21 mouse cellular contexts compared by ENCODE assay signal in genomic region chr19:7044706-7045105, GRCm38 (mm10). TPM values are rescaled to one million over a fixed set of nuclear protein-coding genes. Genes with fewer than 3 reads are reported as not detected.
DNase-seq lines count a peak whose midpoint lies in the region; ATAC-seq and TF ChIP-seq lines count a peak whose summit lies in the region.
"Had no signal": no experiment of that assay in that cellular context is flagged by ENCODE, and none has a peak within 500 bp of the region (broad histone marks: within the 10 kb centered on the region; RNA-seq: fewer than 3 reads in every experiment).

No protein-coding gene starts in this region.

- H3K4me1 ChIP-seq in embryonic fibroblast, embryonic 13.5 days (ENCODE audit: control insufficient read depth, insufficient read depth, low read length), result peaks cover 15% of the 10 kb centered on the region
- H3K4me1 ChIP-seq in heart, embryonic 16.5 days (ENCODE audit: control insufficient read depth, insufficient read depth, low read length), result peaks cover 13% of the 10 kb centered on the region
- no peaks in the 10 kb centered on the region for H3K4me1 ChIP-seq in midbrain, embryonic 14.5 days (ENCODE audit: control insufficient read depth, insufficient read depth, low read length)
- peaks cover 4% of the 10 kb centered on the region; the same call in 1 of the 2 replicates for H3K4me1 ChIP-seq in kidney, adult 2 months (ENCODE audit: control insufficient read depth, insufficient read depth, low read length)

- peak overlapping the region; percentile 32 for H3K9ac ChIP-seq in heart, embryonic 16.5 days (ENCODE audit: low read length)
- H3K9ac ChIP-seq in midbrain, embryonic 14.5 days (replicated peaks; ENCODE audit: low read length), result no peak overlapping the region
- H3K9ac ChIP-seq: forebrain, postnatal 0 days; hindbrain, embryonic 13.5 days had no signal

- peak overlapping the region; percentile 50 for H3K27ac ChIP-seq in embryonic fibroblast, embryonic 13.5 days (ENCODE audit: insufficient read depth, low read length)
- H3K27ac ChIP-seq in heart, embryonic 16.5 days (ENCODE audit: low read length), result peak overlapping the region; percentile 71
- no peak overlapping the region for H3K27ac ChIP-seq in midbrain, embryonic 14.5 days (replicated peaks; ENCODE audit: low read depth, low read length)
- no peak overlapping the region for H3K27ac ChIP-seq in kidney, adult 2 months (ENCODE audit: insufficient read depth, low read depth, low read length)
- H3K27ac ChIP-seq: forebrain, embryonic 10.5 days; hindbrain, embryonic 13.5 days; kidney, postnatal 0 days had no signal

- H3K9me3 ChIP-seq in heart, embryonic 16.5 days (replicated peaks; ENCODE audit: control insufficient read depth, low read length), result no peaks in the 10 kb centered on the region
- no peaks in the 10 kb centered on the region for H3K9me3 ChIP-seq in midbrain, embryonic 14.5 days (ENCODE audit: control insufficient read depth, low read length)
- H3K9me3 ChIP-seq: forebrain, embryonic 10.5 days; hindbrain, embryonic 13.5 days had no signal

- ATAC-seq in heart, embryonic 16.5 days (replicated peaks; ENCODE audit: extremely low read depth, insufficient read depth, low FRiP score), result no peak
- ATAC-seq in midbrain, embryonic 14.5 days (ENCODE audit: low FRiP score, low TSS enrichment), result no peak
- ATAC-seq in megakaryocyte progenitor cell, adult 5-6 weeks (replicated peaks; ENCODE audit: poor library complexity), result no peak
- ATAC-seq: forebrain, postnatal 0 days; inflammation-experienced regulatory T-cells, adult 6 months had no signal

- H3K36me3 ChIP-seq in heart, embryonic 16.5 days (ENCODE audit: control insufficient read depth, insufficient read depth), result no peaks in the 10 kb centered on the region
- H3K36me3 ChIP-seq in midbrain, embryonic 14.5 days (ENCODE audit: control insufficient read depth, insufficient read depth, low read length), result no peaks in the 10 kb centered on the region
- no peaks in the 10 kb centered on the region for H3K36me3 ChIP-seq in kidney, adult 2 months (ENCODE audit: control insufficient read depth, insufficient read depth, low read length)
- H3K36me3 ChIP-seq: forebrain, embryonic 10.5 days; hindbrain, embryonic 13.5 days had no signal

- peak; percentile 45 to 54 for DNase-seq in heart, adult 9 months (ENCODE audit: low spot score in 2 of 2)
- no peak for DNase-seq in heart, postnatal 14 days
- peak; percentile 41 for DNase-seq in NIH3T3 (ENCODE audit: low read depth)
- no peak for DNase-seq in midbrain, embryonic 14.5 days
- DNase-seq in kidney, adult 2 months, result no peak
- DNase-seq: adrenal gland, postnatal 14 days; cerebellum, adult 8-10 months; forebrain, postnatal 0 days; kidney, adult 18-20 months; left cerebral cortex, postnatal 4 days; lung, postnatal 4 days; right cerebral cortex, postnatal 25 days; thymus, postnatal 25 days had no signal

- intact Hi-C loops in heart, postnatal 14 days (cut with DNase I), result no loop called here

- no peak for TF ChIP-seq POLR2A in embryonic fibroblast, embryonic 13.5 days (IDR thresholded peaks at IDR 0.05; ENCODE audit: low read depth, low read length)
- TF ChIP-seq POLR2A in kidney, adult 2 months (IDR thresholded peaks at IDR 0.05; ENCODE audit: low read depth, low read length), result no peak

- no peak for TF ChIP-seq CTCF in embryonic fibroblast, embryonic 13.5 days (IDR thresholded peaks at IDR 0.05; ENCODE audit: borderline replicate concordance, insufficient read depth, low read length)
- no peak for TF ChIP-seq CTCF in kidney, adult 2 months (conservative IDR thresholded peaks at IDR 0.05; ENCODE audit: insufficient read depth, insufficient read length, low read depth, low read length)

- no peaks in the 10 kb centered on the region for H3K27me3 ChIP-seq in heart, embryonic 16.5 days (ENCODE audit: control insufficient read depth, insufficient read depth, low read length)
- no peaks in the 10 kb centered on the region for H3K27me3 ChIP-seq in midbrain, embryonic 14.5 days (ENCODE audit: control insufficient read depth, insufficient read depth, low read length)
- no peaks in the 10 kb centered on the region for H3K27me3 ChIP-seq in kidney, adult 2 months (replicated peaks; ENCODE audit: control insufficient read depth, insufficient read depth, low read length)
- H3K27me3 ChIP-seq: hindbrain, embryonic 13.5 days had no signal

- 20% methylated on average over 4 of the region's 4 CpGs for WGBS in heart, embryonic 16.5 days
- 47% methylated on average over 4 of the region's 4 CpGs for WGBS in midbrain, embryonic 14.5 days
- WGBS in kidney, adult 2 months, result 46% methylated on average over 4 of the region's 4 CpGs

- H3K4me2 ChIP-seq in heart, embryonic 16.5 days (ENCODE audit: low read depth, low read length), result no peak overlapping the region
- no peak overlapping the region for H3K4me2 ChIP-seq in midbrain, embryonic 14.5 days (ENCODE audit: low read length)
- H3K4me2 ChIP-seq: hindbrain, embryonic 13.5 days had no signal

- H3K4me3 ChIP-seq in embryonic fibroblast, embryonic 13.5 days (ENCODE audit: insufficient read depth, low read length), result no peak overlapping the region
- H3K4me3 ChIP-seq in heart, embryonic 16.5 days (ENCODE audit: low read length), result no peak overlapping the region
- H3K4me3 ChIP-seq in midbrain, embryonic 14.5 days (replicated peaks; ENCODE audit: low read depth, low read length), result no peak overlapping the region
- H3K4me3 ChIP-seq in kidney, adult 2 months (ENCODE audit: insufficient read depth, low read depth, low read length), result no peak overlapping the region
- H3K4me3 ChIP-seq: forebrain, embryonic 10.5 days; hindbrain, embryonic 13.5 days had no signal

RNA-seq across cellular contexts. Expression of gene Stip1, which starts 4.9 kb away (rescaled TPM):
- 100 to 1,000 TPM in 1 of 2 experiments, 10 to 100 TPM in 1; 84.1 to 107 TPM for total RNA-seq in heart, postnatal 14 days (2021)
- 192 and 195 TPM in 2 replicates for polyA plus RNA-seq in embryonic fibroblast, embryonic 13.5 days (2011; ENCODE audit: insufficient read length, low read depth, missing spikeins)
- polyA plus RNA-seq in heart, embryonic 16.5 days (2015; fragmentation: Nextera tagmentation; extraction: Ambion mirVana), result 195 and 202 TPM in 2 replicates
- 180 and 217 TPM in 2 replicates for polyA plus RNA-seq in midbrain, embryonic 14.5 days (2014; fragmentation: Nextera tagmentation; extraction: Ambion mirVana)
- polyA plus RNA-seq in kidney, adult 2 months (2012; rRNA removed), result 40.6 and 51.4 TPM in 2 replicates
- total RNA-seq in megakaryocyte progenitor cell, adult 5-6 weeks (2015), result 197 and 204 TPM in 2 replicates
- 244 and 250 TPM in 2 replicates for total RNA-seq in megakaryocyte progenitor cell, adult 5-6 weeks (2017)

RNA-seq across cellular contexts. Expression of gene Macrod1, which starts 11.9 kb away (rescaled TPM):
- total RNA-seq in heart, postnatal 14 days (2021), result 100 to 1,000 TPM; 181 to 186 TPM
- 3.6 and 5.2 TPM in 2 replicates for polyA plus RNA-seq in embryonic fibroblast, embryonic 13.5 days (2011; ENCODE audit: insufficient read length, low read depth, missing spikeins)
- 61.0 and 64.3 TPM in 2 replicates for polyA plus RNA-seq in heart, embryonic 16.5 days (2015; fragmentation: Nextera tagmentation; extraction: Ambion mirVana)
- 3.4 and 3.9 TPM in 2 replicates for polyA plus RNA-seq in midbrain, embryonic 14.5 days (2014; fragmentation: Nextera tagmentation; extraction: Ambion mirVana)
- 61.7 and 67.2 TPM in 2 replicates for polyA plus RNA-seq in kidney, adult 2 months (2012; rRNA removed)
- total RNA-seq in megakaryocyte progenitor cell, adult 5-6 weeks (2015), result 12.7 and 17.6 TPM in 2 replicates
- 0.68 and 3.7 TPM in 2 replicates for total RNA-seq in megakaryocyte progenitor cell, adult 5-6 weeks (2017)
- total RNA-seq: monocyte, adult 5-6 weeks had no signal

RNA-seq across cellular contexts. Expression of gene Fermt3, which starts 25.4 kb away (rescaled TPM):
- 10 to 100 TPM in 1 of 2 experiments, 1 to 10 TPM in 1; 6.1 to 10.7 TPM for total RNA-seq in heart, postnatal 14 days (2021)
- polyA plus RNA-seq in embryonic fibroblast, embryonic 13.5 days (2011; ENCODE audit: insufficient read length, low read depth, missing spikeins), result 0.35 and 1.3 TPM in 2 replicates
- 14.3 and 24.7 TPM in 2 replicates for polyA plus RNA-seq in heart, embryonic 16.5 days (2015; fragmentation: Nextera tagmentation; extraction: Ambion mirVana)
- 1.7 and 3.0 TPM in 2 replicates for polyA plus RNA-seq in midbrain, embryonic 14.5 days (2014; fragmentation: Nextera tagmentation; extraction: Ambion mirVana)
- polyA plus RNA-seq in kidney, adult 2 months (2012; rRNA removed), result 5.2 and 9.2 TPM in 2 replicates
- 63.8 and 78.7 TPM in 2 replicates for total RNA-seq in megakaryocyte progenitor cell, adult 5-6 weeks (2015)
- total RNA-seq in megakaryocyte progenitor cell, adult 5-6 weeks (2017), result 216 and 225 TPM in 2 replicates

RNA-seq across cellular contexts. Expression of gene Trpt1, which starts 48.8 kb away (rescaled TPM):
- total RNA-seq in heart, postnatal 14 days (2021), result 10 to 100 TPM; 18.7 to 20.1 TPM
- polyA plus RNA-seq in embryonic fibroblast, embryonic 13.5 days (2011; ENCODE audit: insufficient read length, low read depth, missing spikeins), result 4.4 and 5.1 TPM in 2 replicates
- 17.0 and 17.3 TPM in 2 replicates for polyA plus RNA-seq in heart, embryonic 16.5 days (2015; fragmentation: Nextera tagmentation; extraction: Ambion mirVana)
- polyA plus RNA-seq in midbrain, embryonic 14.5 days (2014; fragmentation: Nextera tagmentation; extraction: Ambion mirVana), result 18.6 and 20.0 TPM in 2 replicates
- 19.3 and 22.5 TPM in 2 replicates for polyA plus RNA-seq in kidney, adult 2 months (2012; rRNA removed)
- 1.4 and 2.2 TPM in 2 replicates for total RNA-seq in megakaryocyte progenitor cell, adult 5-6 weeks (2015)
- 0.08 and 0.81 TPM in 2 replicates for total RNA-seq in megakaryocyte progenitor cell, adult 5-6 weeks (2017)

RNA-seq across cellular contexts. Expression of gene Nudt22, which starts 48.8 kb away (rescaled TPM):
- 10 to 100 TPM; 24.8 to 26.1 TPM for total RNA-seq in heart, postnatal 14 days (2021)
- polyA plus RNA-seq in embryonic fibroblast, embryonic 13.5 days (2011; ENCODE audit: insufficient read length, low read depth, missing spikeins), result 11.4 and 16.9 TPM in 2 replicates
- polyA plus RNA-seq in heart, embryonic 16.5 days (2015; fragmentation: Nextera tagmentation; extraction: Ambion mirVana), result 34.1 and 36.6 TPM in 2 replicates
- 19.4 and 20.2 TPM in 2 replicates for polyA plus RNA-seq in midbrain, embryonic 14.5 days (2014; fragmentation: Nextera tagmentation; extraction: Ambion mirVana)
- 58.3 and 63.4 TPM in 2 replicates for polyA plus RNA-seq in kidney, adult 2 months (2012; rRNA removed)
- total RNA-seq in megakaryocyte progenitor cell, adult 5-6 weeks (2015), result 10.6 and 18.9 TPM in 2 replicates
- 7.7 and 13.3 TPM in 2 replicates for total RNA-seq in megakaryocyte progenitor cell, adult 5-6 weeks (2017)

Comparison
In these comparisons a context has a peak if more than half of its experiments do, and no peak if none do; other contexts are left out.
1. DNase-seq: peak in heart, adult 9 months (2 of 2) and NIH3T3 (single experiment); none in heart, postnatal 14 days (0 of 2), midbrain, embryonic 14.5 days (single experiment) and kidney, adult 2 months (single experiment).
2. H3K27ac ChIP-seq: peak in embryonic fibroblast, embryonic 13.5 days (single experiment) and heart, embryonic 16.5 days (single experiment); none in midbrain, embryonic 14.5 days (single experiment) and kidney, adult 2 months (single experiment).